Comparison of ENCODE assay signal across 9 mouse cellular contexts in genomic region chr11:119129281-119130058, GRCm38 (mm10). TPM values are rescaled to one million over a fixed set of nuclear protein-coding genes. Genes with fewer than 3 reads are reported as not detected.
DNase-seq lines count a peak whose midpoint lies in the region; ATAC-seq and TF ChIP-seq lines count a peak whose summit lies in the region.
"Had no signal": no experiment of that assay in that cellular context is flagged by ENCODE, and none has a peak within 500 bp of the region (broad histone marks: within the 10 kb centered on the region; RNA-seq: fewer than 3 reads in every experiment).

No protein-coding gene starts in this region.

- H3K4me2 ChIP-seq in forebrain, embryonic 11.5 days (ENCODE audit: low read depth, low read length, severe bottlenecking) = no peak overlapping the region
- H3K4me2 ChIP-seq in embryonic facial prominence, embryonic 12.5 days (replicated peaks) = peak overlapping the region; percentile 47
- H3K4me2 ChIP-seq in midbrain, embryonic 12.5 days (replicated peaks) = peak overlapping the region; percentile 41
- no peak overlapping the region for H3K4me2 ChIP-seq in liver, postnatal 0 days (ENCODE audit: low read depth, low read length)

- DNase-seq in forebrain, embryonic 10.5 days (ENCODE audit: extremely low spot score, low spot score) = no peak
- no peak for DNase-seq in forebrain, embryonic 11.5 days (ENCODE audit: low spot score)
- DNase-seq in kidney, adult 11 months = peak; percentile 42
- DNase-seq in B cell, adult 2 months = no peak
- DNase-seq in liver, postnatal 0 days = no peak
- no peak for DNase-seq in lung, postnatal 10 days

- no peak for TF ChIP-seq CTCF in liver, postnatal 0 days (IDR thresholded peaks at IDR 0.05; ENCODE audit: low read depth)

- no peak overlapping the region for H3K27ac ChIP-seq in forebrain, embryonic 10.5 days
- no peak overlapping the region for H3K27ac ChIP-seq in forebrain, embryonic 11.5 days (ENCODE audit: low read depth, low read length)
- no peak overlapping the region for H3K27ac ChIP-seq in embryonic facial prominence, embryonic 12.5 days
- peak overlapping the region; percentile 66 for H3K27ac ChIP-seq in midbrain, embryonic 12.5 days (replicated peaks)
- no peak overlapping the region for H3K27ac ChIP-seq in liver, postnatal 0 days (ENCODE audit: low read depth)

- TF ChIP-seq EP300 in liver, postnatal 0 days (IDR thresholded peaks at IDR 0.05; ENCODE audit: low read depth) = no peak

- H3K36me3 ChIP-seq in forebrain, embryonic 10.5 days (replicated peaks) = no peaks in the 10 kb centered on the region
- no peaks in the 10 kb centered on the region for H3K36me3 ChIP-seq in forebrain, embryonic 11.5 days (ENCODE audit: control insufficient read depth, insufficient read depth, low read length)
- H3K36me3 ChIP-seq in embryonic facial prominence, embryonic 12.5 days = no peaks in the 10 kb centered on the region
- no peaks in the 10 kb centered on the region for H3K36me3 ChIP-seq in midbrain, embryonic 12.5 days
- H3K36me3 ChIP-seq in liver, postnatal 0 days (replicated peaks; ENCODE audit: insufficient read depth, low read length) = no peaks in the 10 kb centered on the region

- peaks cover 3% of the 10 kb centered on the region; the same call in 1 of the 2 replicates for H3K9me3 ChIP-seq in forebrain, embryonic 10.5 days
- no peaks in the 10 kb centered on the region for H3K9me3 ChIP-seq in forebrain, embryonic 11.5 days (ENCODE audit: control insufficient read depth, low read length)
- no peaks in the 10 kb centered on the region for H3K9me3 ChIP-seq in embryonic facial prominence, embryonic 12.5 days
- H3K9me3 ChIP-seq in midbrain, embryonic 12.5 days = 0 out of 2 replicates have a peak, but pooled peaks cover 4% of the 10 kb centered on the region
- H3K9me3 ChIP-seq in liver, postnatal 0 days (ENCODE audit: low read length) = no peaks in the 10 kb centered on the region

- H3K4me1 ChIP-seq in forebrain, embryonic 10.5 days = peaks cover 67% of the 10 kb centered on the region
- peaks cover 18% of the 10 kb centered on the region; the same call in 1 of the 2 replicates for H3K4me1 ChIP-seq in forebrain, embryonic 11.5 days (replicated peaks; ENCODE audit: control insufficient read depth, insufficient read depth, low read length)
- H3K4me1 ChIP-seq in embryonic facial prominence, embryonic 12.5 days = peaks cover 37% of the 10 kb centered on the region
- peaks cover 65% of the 10 kb centered on the region for H3K4me1 ChIP-seq in midbrain, embryonic 12.5 days
- H3K4me1 ChIP-seq in liver, postnatal 0 days (ENCODE audit: insufficient read depth) = peaks cover 53% of the 10 kb centered on the region

- H3K4me3 ChIP-seq in forebrain, embryonic 10.5 days = peak overlapping the region; percentile 26; the same call in 1 of the 2 replicates
- no peak overlapping the region for H3K4me3 ChIP-seq in forebrain, embryonic 11.5 days (ENCODE audit: low read depth, low read length)
- peak overlapping the region; percentile 17; the same call in 1 of the 2 replicates for H3K4me3 ChIP-seq in embryonic facial prominence, embryonic 12.5 days
- H3K4me3 ChIP-seq in midbrain, embryonic 12.5 days = peak overlapping the region; percentile 19
- H3K4me3 ChIP-seq in liver, postnatal 0 days (ENCODE audit: low read depth, low read length) = no peak overlapping the region

- WGBS in forebrain, embryonic 10.5 days = 51% methylated on average over 18 of the region's 18 CpGs
- WGBS in forebrain, embryonic 11.5 days = 45% methylated on average over 18 of the region's 18 CpGs
- WGBS in embryonic facial prominence, embryonic 12.5 days = 45% methylated on average over 18 of the region's 18 CpGs
- WGBS in midbrain, embryonic 12.5 days = 44% methylated on average over 18 of the region's 18 CpGs
- 59% methylated on average over 18 of the region's 18 CpGs for WGBS in liver, postnatal 0 days (ENCODE audit: insufficient replicate concordance)

- H3K27me3 ChIP-seq in forebrain, embryonic 10.5 days (ENCODE audit: poor library complexity, severe bottlenecking) = peaks cover 87% of the 10 kb centered on the region
- H3K27me3 ChIP-seq in forebrain, embryonic 11.5 days (ENCODE audit: control insufficient read depth, insufficient read depth, low read length) = peaks cover 3% of the 10 kb centered on the region
- peaks cover 57% of the 10 kb centered on the region for H3K27me3 ChIP-seq in embryonic facial prominence, embryonic 12.5 days
- peaks cover 54% of the 10 kb centered on the region for H3K27me3 ChIP-seq in midbrain, embryonic 12.5 days
- H3K27me3 ChIP-seq in liver, postnatal 0 days (ENCODE audit: insufficient read depth, low read length) = no peaks in the 10 kb centered on the region

- no peak for ATAC-seq in forebrain, embryonic 11.5 days (replicated peaks; ENCODE audit: low FRiP score)
- ATAC-seq in embryonic facial prominence, embryonic 12.5 days (ENCODE audit: insufficient number of reproducible peaks, insufficient read depth, low FRiP score, low TSS enrichment) = no peak
- ATAC-seq in midbrain, embryonic 12.5 days (ENCODE audit: low FRiP score, low read depth) = no peak
- ATAC-seq in liver, postnatal 0 days = no peak
- ATAC-seq: activated CD4-positive, CD25-positive, alpha-beta regulatory T cell, adult 4 months had no signal

- H3K9ac ChIP-seq in forebrain, embryonic 11.5 days (ENCODE audit: low read length) = no peak overlapping the region
- no peak overlapping the region for H3K9ac ChIP-seq in embryonic facial prominence, embryonic 12.5 days
- H3K9ac ChIP-seq in midbrain, embryonic 12.5 days (replicated peaks) = no peak overlapping the region
- no peak overlapping the region for H3K9ac ChIP-seq in liver, postnatal 0 days (replicated peaks)

RNA-seq across cellular contexts. Expression of gene Cbx4, which starts 43.4 kb away (rescaled TPM):
- 3.3 and 4.6 TPM in 2 replicates for polyA plus RNA-seq in forebrain, embryonic 10.5 days (2016; fragmentation: Nextera tagmentation; extraction: Ambion mirVana)
- polyA plus RNA-seq in forebrain, embryonic 11.5 days (2014; fragmentation: Nextera tagmentation; extraction: Ambion mirVana) = 6.4 and 7.0 TPM in 2 replicates
- polyA plus RNA-seq in embryonic facial prominence, embryonic 12.5 days (2016; fragmentation: Nextera tagmentation; extraction: Ambion mirVana) = 11.7 and 12.3 TPM in 2 replicates
- 12.4 and 15.2 TPM in 2 replicates for polyA plus RNA-seq in midbrain, embryonic 12.5 days (2016; fragmentation: Nextera tagmentation; extraction: Ambion mirVana)
- 2.8 and 4.7 TPM in 2 replicates for polyA plus RNA-seq in liver, postnatal 0 days (2015; fragmentation: Nextera tagmentation; extraction: Ambion mirVana)

Comparison
In these comparisons a context has a peak if more than half of its experiments do, and no peak if none do; other contexts are left out.
1. H3K4me3 ChIP-seq: peak in forebrain, embryonic 10.5 days (single experiment), embryonic facial prominence, embryonic 12.5 days (single experiment) and midbrain, embryonic 12.5 days (single experiment); none in forebrain, embryonic 11.5 days (single experiment) and liver, postnatal 0 days (single experiment).
2. H3K4me2 ChIP-seq: peak in embryonic facial prominence, embryonic 12.5 days (single experiment) and midbrain, embryonic 12.5 days (single experiment); none in forebrain, embryonic 11.5 days (single experiment) and liver, postnatal 0 days (single experiment).